Mouse (Mus musculus) neural tube, embryonic 10.5 days (tissue): Measurements from ENCODE around the gene Olfr1061.
"Not testable (repeated sequence)": the region's sequence is repeated elsewhere in the genome, so short reads cannot be mapped to it uniquely, and the experiment has no call there.

ENCODE experiments used
- DNase-seq: peaks from one replicate; pipeline ENCODE4 v3.0.0-alpha.2; 2017; ENCODE audit warnings: low spot score; ENCODE audit errors: extremely low spot score

The Olfr1061 gene

DNA sequence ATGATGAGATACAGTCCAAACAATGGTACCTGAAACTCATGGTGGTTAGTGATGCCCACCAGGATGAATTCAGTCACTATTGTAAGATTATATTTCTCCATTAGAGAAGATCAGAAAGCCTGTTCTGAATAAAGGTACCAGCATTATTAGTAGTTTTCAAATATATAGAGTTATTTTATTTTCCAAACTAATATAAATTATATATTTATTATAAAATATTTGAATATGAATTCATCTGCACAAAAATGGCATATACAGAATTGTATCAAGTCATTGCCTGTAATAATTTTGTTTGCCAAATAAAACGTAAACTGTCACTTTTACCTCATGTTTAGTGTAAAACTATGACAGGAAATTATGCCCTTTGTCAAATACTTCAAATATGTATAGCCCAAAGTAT, at the start of gene Olfr1061:
Olfr1061 (minus strand) TSS at position 101 of the 400 bp plus-strand sequence.
- no peak for DNase-seq

DNA sequence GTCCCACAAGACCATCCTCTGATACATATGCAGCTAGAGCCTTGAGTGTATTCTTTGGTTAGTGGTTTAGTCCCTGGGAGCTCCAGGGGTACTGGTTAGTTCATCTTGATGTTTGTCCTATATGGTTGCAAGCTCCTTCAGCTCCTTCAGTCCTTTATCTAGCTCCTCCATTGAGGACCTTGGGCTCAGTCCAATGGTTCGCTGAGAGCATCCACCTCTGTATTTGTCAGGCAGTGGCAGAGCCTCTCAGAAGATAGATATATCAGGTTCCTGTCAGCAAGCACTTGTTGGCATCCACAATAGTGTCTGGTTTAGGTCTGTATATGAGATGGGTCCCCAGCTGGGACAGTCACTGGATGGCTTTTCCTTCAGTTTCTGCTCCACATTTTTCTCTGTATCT, 46.6 kb upstream of the Olfr1061 start:
- DNase-seq: no peak

DNA sequence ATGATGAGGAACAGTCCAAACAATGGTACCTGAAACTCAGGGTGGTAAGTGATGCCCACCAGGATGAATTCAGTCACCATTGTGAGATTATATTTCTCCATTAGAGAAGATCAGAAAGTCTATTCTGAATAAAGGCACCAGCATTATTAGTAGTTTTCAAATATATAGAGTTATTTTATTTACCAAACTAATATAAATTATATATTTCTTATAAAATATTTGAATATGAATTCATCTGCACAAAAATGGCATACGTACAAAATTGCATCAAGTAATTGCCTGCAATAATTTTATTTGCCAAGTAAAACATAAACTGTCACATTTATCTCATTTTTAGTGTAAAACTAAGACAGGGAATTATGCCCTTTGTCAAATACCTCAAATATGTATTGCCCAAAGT, 42.3 kb upstream of the Olfr1061 start, which contains the start of gene Olfr1066:
Olfr1066 (minus strand) TSS at position 101 of the 400 bp plus-strand sequence.
- DNase-seq: no peak

DNA sequence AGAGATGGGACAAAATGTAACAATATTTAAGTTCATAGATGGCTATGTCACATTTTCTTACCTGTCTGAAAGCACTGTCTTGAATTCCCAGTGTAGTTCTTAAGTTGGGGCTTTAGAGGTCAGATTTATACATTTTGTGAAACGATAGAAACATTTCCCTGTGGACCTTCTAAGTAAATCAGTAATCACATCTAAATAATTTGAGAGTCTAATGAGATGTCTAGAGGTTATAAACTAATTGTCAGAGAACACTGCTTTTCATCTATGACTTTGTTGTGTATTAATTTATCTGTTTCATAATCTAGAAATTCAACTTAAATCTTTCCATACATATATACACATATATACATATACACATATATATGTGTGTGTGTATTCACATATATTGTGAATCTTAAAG, 36.6 kb upstream of the Olfr1061 start, which contains the start of gene Olfr1065:
Olfr1065 (minus strand) TSS at position 101 of the 400 bp plus-strand sequence.
- DNase-seq: not testable (repeated sequence)

DNA sequence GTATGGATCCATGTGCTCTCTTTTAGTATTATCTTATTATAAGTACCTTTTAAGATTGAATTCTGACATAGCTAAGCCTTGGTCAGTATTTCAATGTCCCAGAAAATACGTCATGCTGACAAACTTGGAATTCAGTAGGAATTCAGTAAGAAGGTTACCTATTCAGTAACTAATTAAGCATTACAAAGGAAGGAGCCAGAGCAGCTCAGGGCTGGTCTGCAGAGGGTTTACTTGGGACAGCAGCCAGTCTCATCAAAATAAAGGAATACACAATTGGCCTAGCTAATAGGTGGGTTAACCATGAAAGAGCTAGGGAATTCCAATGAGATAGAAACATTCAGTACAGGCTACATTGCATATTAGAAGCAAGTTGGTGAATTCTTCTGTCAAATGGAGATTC, 28.3 kb upstream of the Olfr1061 start:
- not testable (repeated sequence) for DNase-seq

DNA sequence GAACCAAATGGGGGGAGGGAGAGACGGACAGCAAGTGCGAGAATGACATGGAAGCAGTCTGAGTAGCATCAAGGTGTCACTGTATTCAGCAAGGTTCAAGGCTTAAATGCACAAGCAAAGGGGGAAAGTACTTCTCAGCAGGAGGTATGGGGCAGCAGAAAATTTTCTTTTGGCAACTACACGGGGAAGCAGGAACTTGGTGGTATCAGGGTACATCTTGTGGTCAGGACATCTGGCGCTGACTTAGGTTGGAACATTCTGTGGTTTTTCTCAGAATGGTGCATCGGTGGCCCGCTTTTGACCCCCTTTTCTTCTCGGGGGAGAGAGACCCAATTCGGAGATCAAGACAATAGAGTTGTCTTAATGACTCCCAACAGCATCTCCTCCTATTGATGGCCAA, 14.7 kb upstream of the Olfr1061 start:
- not testable (repeated sequence) for DNase-seq

DNA sequence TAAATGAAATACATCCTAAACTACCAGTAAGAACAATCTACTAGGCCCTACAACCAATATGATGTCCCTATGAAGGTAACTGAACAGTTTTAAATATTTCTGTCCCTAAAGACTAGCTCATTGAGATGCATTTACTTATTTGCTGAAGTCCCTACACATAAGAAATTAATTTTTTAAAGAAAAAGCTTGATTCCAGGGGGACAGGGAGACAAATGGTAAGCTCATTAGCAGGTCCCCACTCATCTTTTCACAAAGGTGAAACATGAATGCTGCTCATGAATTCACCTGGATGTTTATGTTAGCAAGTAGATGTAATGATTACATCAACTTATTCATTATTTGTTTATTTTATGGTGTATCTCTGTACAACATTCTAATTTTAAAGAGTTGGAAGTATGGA, 12.8 kb upstream of the Olfr1061 start, which contains the start of gene Olfr1062:
Olfr1062 (minus strand) TSS at position 101 of the 400 bp plus-strand sequence.
- not testable (repeated sequence) for DNase-seq

DNA sequence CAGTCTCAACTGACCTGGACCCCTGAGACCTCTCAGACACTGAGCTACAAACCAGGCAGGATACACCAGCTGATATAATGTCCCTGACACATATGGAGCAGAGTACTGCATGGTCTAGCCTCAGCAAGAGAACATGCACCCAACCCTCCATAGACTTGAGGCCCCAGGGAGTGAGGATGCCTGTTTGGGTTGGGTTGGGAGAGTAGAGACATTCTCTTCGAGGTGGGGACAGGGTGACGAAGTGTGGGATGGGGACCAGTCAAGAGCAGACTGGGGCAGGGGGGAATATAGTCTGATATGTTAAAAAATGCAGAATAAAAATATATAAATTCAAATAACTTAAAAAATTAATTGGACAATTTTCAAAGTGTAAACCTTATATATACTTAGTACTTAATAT, 18.7 kb downstream of the Olfr1061 start:
- DNase-seq: no peak

DNA sequence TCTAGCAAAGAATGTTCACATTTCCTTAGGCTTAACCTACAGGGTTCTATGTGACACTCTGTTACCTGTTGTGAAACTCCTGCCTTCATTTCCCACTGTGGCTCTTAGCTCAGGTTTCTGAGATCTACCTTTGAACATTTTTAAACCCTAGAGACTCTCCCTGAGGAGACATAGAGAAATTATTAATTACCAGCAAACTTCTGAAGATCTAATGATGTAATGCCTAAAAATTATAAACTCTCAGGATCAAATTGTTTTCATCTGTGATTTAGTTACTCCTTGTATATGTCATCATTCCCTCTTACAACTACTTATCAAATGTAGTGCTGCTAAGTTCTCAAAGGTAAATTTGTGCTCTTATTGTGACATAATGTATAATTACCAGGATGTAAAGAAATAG, 25.4 kb downstream of the Olfr1061 start, which contains the start of gene Olfr1058:
Olfr1058 (minus strand) TSS at position 101 of the 400 bp plus-strand sequence.
- DNase-seq: not testable (repeated sequence)

DNA sequence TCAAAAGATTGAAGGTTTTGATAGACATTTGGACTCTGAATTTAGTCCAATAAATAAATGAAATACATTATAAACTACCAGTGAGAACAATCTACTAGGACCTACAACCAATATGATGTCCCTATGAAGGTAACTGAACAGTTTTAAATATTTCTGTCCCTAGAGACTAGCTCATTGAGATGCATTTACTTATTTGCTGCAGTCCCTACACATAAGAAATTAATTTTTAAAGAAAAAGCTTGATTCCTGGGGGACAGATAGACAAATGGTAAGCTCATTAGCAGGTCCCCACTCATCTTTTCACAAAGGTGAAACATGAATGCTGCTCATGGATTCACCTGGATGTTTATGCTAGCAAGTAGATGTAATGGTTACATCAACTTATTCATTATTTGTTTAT, 35.6 kb downstream of the Olfr1061 start, which contains the start of gene Olfr1057:
Olfr1057 (minus strand) TSS at position 101 of the 400 bp plus-strand sequence.
- no peak for DNase-seq

DNA sequence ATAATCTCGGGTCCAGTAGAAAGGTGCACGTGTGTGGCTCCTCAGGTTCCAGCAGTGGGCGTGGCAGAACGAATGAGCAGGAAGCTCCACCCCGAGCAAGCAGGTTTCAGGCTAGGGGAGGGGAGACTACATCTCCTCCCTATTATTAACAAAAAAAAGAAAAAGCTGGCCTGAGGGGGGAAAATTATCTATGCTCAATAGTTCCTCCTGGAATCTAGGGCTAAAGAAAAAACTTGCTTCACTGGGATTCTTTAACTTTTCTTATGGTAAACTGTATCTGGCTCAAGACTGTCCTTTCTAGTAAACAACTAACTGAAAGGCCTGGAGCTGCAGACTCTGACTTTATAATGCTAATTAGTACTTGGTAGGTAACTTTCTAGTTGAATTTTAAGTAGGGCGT, 47.5 kb downstream of the Olfr1061 start:
- DNase-seq: not testable (repeated sequence)
